Mouse (Mus musculus) testis, adult 2 months (tissue): Measurements from ENCODE around the gene Cdc42bpa. TPM values are rescaled to one million over a fixed set of nuclear protein-coding genes. Genes with fewer than 3 reads are reported as not detected.

ENCODE experiments used
- H3K27ac ChIP-seq: fragments of 200-500 bp; 2 replicates; pipeline ENCODE4 v1.5.1; 2012; ENCODE audit warnings: low read depth, low read length; ENCODE audit not compliant: control insufficient read depth, insufficient read depth
- H3K27me3 ChIP-seq: fragments of 200-500 bp; 2 replicates; pipeline ENCODE4 v1.6.1; 2012; ENCODE audit warnings: mild to moderate bottlenecking, low read length, moderate library complexity; ENCODE audit not compliant: control insufficient read depth, insufficient read depth
- H3K36me3 ChIP-seq: fragments of 200-500 bp; 2 replicates; pipeline ENCODE4 v1.6.1; 2012; ENCODE audit warnings: mild to moderate bottlenecking, low read length; ENCODE audit not compliant: control insufficient read depth, insufficient read depth
- H3K4me1 ChIP-seq: fragments of 200-500 bp; 2 replicates; pipeline ENCODE4 v1.6.1; 2012; ENCODE audit warnings: low read length; ENCODE audit not compliant: control insufficient read depth, insufficient read depth
- H3K4me3 ChIP-seq: fragments of 200-500 bp; 2 replicates; pipeline ENCODE4 v1.5.1; 2012; ENCODE audit warnings: low read depth, mild to moderate bottlenecking, low read length, moderate library complexity, mixed read lengths; ENCODE audit not compliant: control insufficient read depth
- CTCF ChIP-seq: fragments of 200-500 bp; IDR thresholded peaks from 2 replicates; pipeline ENCODE4 v1.5.1; 2012; ENCODE audit warnings: low read depth, mild to moderate bottlenecking, inconsistent platforms, low read length, moderate library complexity; ENCODE audit not compliant: control insufficient read depth, insufficient read depth, insufficient replicate concordance
- POLR2A ChIP-seq: fragments of 200-500 bp; IDR thresholded peaks from 2 replicates; pipeline ENCODE4 v1.6.1; 2012; ENCODE audit warnings: low read depth, mild to moderate bottlenecking, inconsistent platforms, low read length, moderate library complexity; ENCODE audit not compliant: control insufficient read depth
- polyA plus RNA-seq: library from polyadenylated mRNA; depleted of rRNA; stranded (reverse); fragments of >200 nt; gene quantifications from 2 replicates; pipeline ENCODE4 v1.2.3, GENCODE M21; 2012

Cdc42bpa gene
- polyA plus RNA-seq, 1 experiment = 9.1 TPM

GRCm38 (mm10) chr1:180198959-180199714 lies 238.9 kb downstream of the Cdc42bpa start, which contains the start of gene Coq8a:
TSS of gene Coq8a (minus strand) at chr1:180199602.
- TF ChIP-seq CTCF (no peak), POLR2A (no peak)
- H3K4me3 ChIP-seq = no peak within 1 kb of the TSS
- no peaks in the 10 kb centered on the region for H3K36me3 ChIP-seq
- H3K27me3 ChIP-seq = no peaks in the 10 kb centered on the region
- H3K27ac ChIP-seq = no peak within 1 kb of the TSS
- peaks cover 11% of the 10 kb centered on the region for H3K4me1 ChIP-seq

- Histone ChIP-seq H3K4me3 (no peak overlapping the region), H3K4me1 (peaks cover 11% of the 10 kb centered on the region), H3K27me3 (no peaks in the 10 kb centered on the region), H3K27ac (no peak overlapping the region), H3K36me3 (no peaks in the 10 kb centered on the region)
- TF ChIP-seq CTCF (no peak), POLR2A (no peak)
These were observed 239.4 kb downstream of the Cdc42bpa start for GRCm38 (mm10) chr1:180199715-180200050.

DNA sequence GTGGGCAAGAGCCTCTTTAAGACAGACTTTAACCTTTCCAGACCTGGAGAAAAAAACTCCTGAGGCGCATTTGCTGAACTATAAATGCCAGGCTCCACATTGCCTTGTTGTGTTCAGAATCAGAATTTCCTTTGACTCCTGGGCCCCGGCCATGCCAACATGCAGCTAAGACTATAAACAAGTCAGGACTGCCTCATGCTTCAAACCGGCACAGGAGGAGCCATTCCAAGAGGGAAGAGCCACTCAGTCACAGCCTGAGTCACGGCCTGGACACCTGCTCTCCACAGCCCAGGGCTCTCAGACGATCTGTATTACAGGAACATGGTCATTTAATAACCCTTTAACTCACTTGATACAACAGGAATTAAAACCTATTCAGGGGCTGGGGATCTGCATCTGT lies 240.4 kb downstream of the Cdc42bpa start:
- peaks cover 6% of the 10 kb centered on the region for H3K4me1 ChIP-seq
- H3K27me3 ChIP-seq = no peaks in the 10 kb centered on the region
- no peak overlapping the region for H3K27ac ChIP-seq
- H3K4me3 ChIP-seq = no peak overlapping the region
- TF ChIP-seq CTCF = no peak
- TF ChIP-seq POLR2A = no peak
- H3K36me3 ChIP-seq = no peaks in the 10 kb centered on the region

DNA sequence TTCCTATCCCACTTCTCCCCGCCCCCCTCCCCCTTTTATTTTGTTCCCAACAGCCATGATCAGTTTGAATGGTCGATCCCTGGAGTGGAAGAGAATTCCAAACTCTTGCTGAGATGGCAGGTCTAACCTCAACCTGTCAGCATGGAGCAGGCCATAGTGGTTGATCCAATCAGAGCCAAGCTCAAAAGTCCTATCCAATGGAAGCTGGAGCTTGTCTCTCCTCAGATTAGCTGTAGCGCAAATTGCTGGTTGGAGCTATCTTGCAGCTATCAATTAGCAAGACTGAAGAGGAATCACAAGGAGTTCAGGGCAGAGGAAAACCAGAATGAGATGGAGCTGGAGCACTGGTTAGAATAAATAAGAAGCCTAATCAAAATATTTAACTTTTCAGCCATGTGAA lies 248.1 kb downstream of the Cdc42bpa start:
- TF ChIP-seq CTCF (no peak), POLR2A (no peak)
- Histone ChIP-seq H3K4me3 (no peak overlapping the region), H3K4me1 (peaks cover 3% of the 10 kb centered on the region), H3K27me3 (no peaks in the 10 kb centered on the region), H3K36me3 (no peaks in the 10 kb centered on the region), H3K27ac (no peak overlapping the region)

GRCm38 (mm10) chr1:180210031-180210432 lies 249.8 kb downstream of the Cdc42bpa start:
- Histone ChIP-seq H3K27ac (peak overlapping the region; percentile 68; the same call in 1 of the 2 replicates), H3K36me3 (no peaks in the 10 kb centered on the region), H3K27me3 (no peaks in the 10 kb centered on the region), H3K4me3 (no peak overlapping the region), H3K4me1 (peaks cover 3% of the 10 kb centered on the region)
- no peak for TF ChIP-seq POLR2A
- TF ChIP-seq CTCF = no peak

- H3K27me3 ChIP-seq = no peaks in the 10 kb centered on the region
- no peaks in the 10 kb centered on the region for H3K36me3 ChIP-seq
- no peak overlapping the region for H3K4me3 ChIP-seq
These were observed 250.6 kb downstream of the Cdc42bpa start for GRCm38 (mm10) chr1:180210781-180211271.

GRCm38 (mm10) chr1:180212911-180213310 lies 252.6 kb downstream of the Cdc42bpa start:
- TF ChIP-seq CTCF (no peak), POLR2A (no peak)
- no peaks in the 10 kb centered on the region for H3K36me3 ChIP-seq
- peaks cover 3% of the 10 kb centered on the region for H3K4me1 ChIP-seq
- H3K4me3 ChIP-seq = no peak overlapping the region
- H3K27ac ChIP-seq = no peak overlapping the region
- no peaks in the 10 kb centered on the region for H3K27me3 ChIP-seq

More at GRCm38 (mm10) chr1:180210781-180211271, 250.6 kb downstream of the Cdc42bpa start:
- TF ChIP-seq POLR2A (no peak), CTCF (no peak)
- H3K4me1 ChIP-seq = peaks cover 3% of the 10 kb centered on the region
- peak overlapping the region; percentile 11; the same call in 1 of the 2 replicates for H3K27ac ChIP-seq
